ENCODE assay signal across 26 mouse cellular contexts in the genomic region with DNA sequence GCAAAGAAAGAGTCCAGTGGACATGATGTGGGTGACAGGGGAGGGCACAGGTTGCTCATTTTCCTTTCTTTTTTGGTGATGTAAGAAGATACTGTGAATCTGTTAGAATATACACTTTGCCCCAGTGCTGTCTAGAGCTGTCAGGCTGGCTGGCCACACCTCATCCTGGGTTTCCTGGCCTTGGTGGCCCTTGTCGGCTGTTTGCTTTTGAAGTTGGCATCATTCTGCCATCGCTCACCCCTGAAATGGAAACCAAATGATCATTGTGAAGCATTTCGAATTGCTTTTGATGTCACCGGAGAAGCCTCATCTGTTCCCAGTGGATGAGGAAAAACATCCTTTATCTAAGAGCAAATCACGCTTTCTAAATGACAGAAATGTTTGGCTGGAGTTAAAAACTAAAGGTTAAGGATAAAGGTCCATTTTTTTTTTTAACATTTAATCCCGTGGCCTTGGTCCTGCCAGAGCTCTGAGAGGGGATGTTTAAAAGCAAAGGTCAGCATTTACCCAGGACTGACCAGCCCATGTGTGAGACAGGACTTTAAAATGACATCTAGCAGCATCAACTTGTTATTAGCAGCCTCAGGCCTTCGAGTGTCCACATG.
DNase-seq lines count a peak whose midpoint lies in the region; TF ChIP-seq lines count a peak whose summit lies in the region.
"Had no signal": no experiment of that assay in that cellular context is flagged by ENCODE, and none has a peak within 500 bp of the region (broad histone marks: within the 10 kb centered on the region; RNA-seq: fewer than 3 reads in every experiment).

No protein-coding gene starts in this region.

- H3K27ac ChIP-seq in kidney, adult 2 months (ENCODE audit: insufficient read depth, low read depth, low read length): no peak overlapping the region
- H3K27ac ChIP-seq: embryonic facial prominence, embryonic 12.5 days; embryonic facial prominence, embryonic 15.5 days; gastrocnemius, adult 2 months; heart, adult 2 months; heart, embryonic 10.5 days; heart, embryonic 13.5 days; hindbrain, embryonic 12.5 days; hindbrain, embryonic 15.5 days had no signal

- DNase-seq in adrenal gland, adult 2 months: peak; percentile 74
- DNase-seq in adrenal gland, adult 18-20 months (ENCODE audit: low spot score in 2 of 2): no peak
- peak; percentile 12 for DNase-seq in kidney, adult 2 months
- no peak for DNase-seq in kidney, adult 8-10 months
- peak; percentile 65 for DNase-seq in adrenal gland, postnatal 14 days
- DNase-seq in gastrocnemius, postnatal 14 days: no peak
- DNase-seq: B cell, adult 2 months; cerebellum, adult 11 months; cerebellum, adult 2 months; cerebellum, adult 9-11 months; cerebellum, postnatal 25 days; forebrain, postnatal 0 days; gastrocnemius, adult 2 months; gastrocnemius, postnatal 25 days; heart, adult 2 months; heart, postnatal 14 days; kidney, adult 9 months had no signal

- no peaks in the 10 kb centered on the region for H3K36me3 ChIP-seq in kidney, adult 2 months (ENCODE audit: control insufficient read depth, insufficient read depth, low read length)
- H3K36me3 ChIP-seq: embryonic facial prominence, embryonic 12.5 days; embryonic facial prominence, embryonic 15.5 days; G1E; heart, embryonic 10.5 days; heart, embryonic 13.5 days; hindbrain, embryonic 12.5 days; hindbrain, embryonic 15.5 days had no signal

- H3K4me1 ChIP-seq in kidney, adult 2 months (ENCODE audit: control insufficient read depth, insufficient read depth, low read length): peaks cover 3% of the 10 kb centered on the region
- H3K4me1 ChIP-seq: heart, embryonic 10.5 days; heart, embryonic 13.5 days; hindbrain, embryonic 12.5 days; hindbrain, embryonic 15.5 days had no signal

- TF ChIP-seq CTCF in kidney, adult 2 months (conservative IDR thresholded peaks at IDR 0.05; ENCODE audit: insufficient read depth, insufficient read length, low read depth, low read length): no peak

- no peaks in the 10 kb centered on the region for H3K27me3 ChIP-seq in kidney, adult 2 months (replicated peaks; ENCODE audit: control insufficient read depth, insufficient read depth, low read length)
- H3K27me3 ChIP-seq: CH12.LX; embryonic facial prominence, embryonic 12.5 days; embryonic facial prominence, embryonic 15.5 days; heart, embryonic 13.5 days; hindbrain, embryonic 12.5 days; hindbrain, embryonic 15.5 days; Patski had no signal

- H3K4me3 ChIP-seq in kidney, adult 2 months (ENCODE audit: insufficient read depth, low read depth, low read length): no peak overlapping the region
- H3K4me3 ChIP-seq: embryonic facial prominence, embryonic 12.5 days; embryonic facial prominence, embryonic 15.5 days; gastrocnemius, adult 2 months; heart, adult 2 months; heart, embryonic 10.5 days; heart, embryonic 13.5 days; hindbrain, embryonic 12.5 days; hindbrain, embryonic 15.5 days had no signal

- 41% methylated on average over 7 of the region's 7 CpGs for WGBS in kidney, adult 2 months

- intact Hi-C loops in gastrocnemius, postnatal 14 days (cut with DNase I; ENCODE audit: low total_unique reads): no loop called here

- TF ChIP-seq POLR2A in kidney, adult 2 months (IDR thresholded peaks at IDR 0.05; ENCODE audit: low read depth, low read length): no peak

Comparison
In these comparisons a context has a peak if more than half of its experiments do, and no peak if none do; other contexts are left out.
1. DNase-seq: peak in adrenal gland, adult 2 months (single experiment), kidney, adult 2 months (single experiment) and adrenal gland, postnatal 14 days (single experiment); none in adrenal gland, adult 18-20 months (0 of 2), kidney, adult 8-10 months (0 of 2) and gastrocnemius, postnatal 14 days (single experiment).